Mouse (Mus musculus) stomach, adult 2 months (tissue): ENCODE measurements around the gene Lin9. TPM values are rescaled to one million over a fixed set of nuclear protein-coding genes. Genes with fewer than 3 reads are reported as not detected.

ENCODE experiments used
- polyA plus RNA-seq: library from polyadenylated mRNA; depleted of rRNA; stranded (reverse); fragments of >200 nt; gene quantifications from 2 replicates; pipeline ENCODE4 v1.2.3, GENCODE M21; 2012; rRNA removed

The Lin9 gene
- 0.66 and 0.68 TPM in 2 replicates for polyA plus RNA-seq

GRCm38 (mm10) chr1:180641137-180641517 is at the start of gene Lin9:
TSS of gene Lin9 (plus strand) at chr1:180641150.

GRCm38 (mm10) chr1:180696626-180697352 is 55.8 kb downstream of the Lin9 start, which contains the start of gene Mixl1:
TSS of gene Mixl1 (minus strand) at chr1:180697034.

DNA sequence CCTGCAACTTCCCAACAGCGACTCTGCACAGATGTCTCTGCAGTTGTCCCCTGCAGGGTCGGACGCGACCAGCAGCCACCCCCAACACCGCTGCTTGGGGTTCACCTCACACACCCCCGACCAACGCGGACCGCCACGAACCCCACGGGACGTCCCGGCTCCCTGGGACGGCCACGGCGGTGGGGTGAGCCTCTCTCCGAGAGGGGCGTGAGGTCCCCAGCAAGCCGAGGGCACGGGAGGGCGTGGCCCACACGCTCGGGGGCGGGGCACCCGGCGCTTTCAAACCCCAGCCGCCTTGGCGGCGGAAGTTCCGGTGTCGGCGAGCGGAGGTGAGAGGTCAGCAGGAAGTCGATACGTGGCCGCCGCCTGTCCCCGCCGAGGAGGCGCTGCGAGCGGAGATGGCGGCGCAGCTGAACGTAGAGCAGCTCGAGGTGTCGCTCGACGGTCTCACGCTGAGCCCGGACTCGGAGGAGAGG is 84.8 kb downstream of the Lin9 start, which contains the start of gene Acbd3:
Acbd3 (plus strand) TSS at position 340 of the 476 bp plus-strand sequence.

Other genes starting within 250 kb of the Lin9 start
- gene Stum, start 157.6 kb upstream of the Lin9 start, polyA plus RNA-seq: 18.1 and 45.3 TPM in 2 replicates
- gene Parp1, start 72.2 kb upstream of the Lin9 start, polyA plus RNA-seq: 4.6 and 4.8 TPM in 2 replicates
- gene Mixl1, start 55.9 kb downstream of the Lin9 start, polyA plus RNA-seq: not detected in 2 replicates
- 4.7 and 5.1 TPM in 2 replicates for gene Acbd3, start 84.9 kb downstream of the Lin9 start, polyA plus RNA-seq
- 38.2 and 53.7 TPM in 2 replicates for gene H3f3a, start 172.8 kb downstream of the Lin9 start, polyA plus RNA-seq
- 1.6 and 2.4 TPM in 2 replicates for gene Sde2, start 210.0 kb downstream of the Lin9 start, polyA plus RNA-seq